Mouse (Mus musculus): ENCODE data around the gene Gas1.

Gas1 gene

GRCm38 (mm10) chr13:60177106-60177796 lies at the start of gene Gas1:
TSS of gene Gas1 (minus strand) at chr13:60177365.
- DNase-seq (ENCODE audit: low read depth, low spot score): peak; percentile 98

GRCm38 (mm10) chr13:60226251-60226836 lies 49.2 kb upstream of the Gas1 start:
- DNase-seq (ENCODE audit: low read depth, low spot score): no peak

GRCm38 (mm10) chr13:60225736-60226135 lies 48.6 kb upstream of the Gas1 start:
- no peak for DNase-seq (ENCODE audit: low read depth, low spot score)

- DNase-seq (ENCODE audit: low read depth, low spot score): no peak
Measured at GRCm38 (mm10) chr13:60225276-60225675, 48.1 kb upstream of the Gas1 start.

GRCm38 (mm10) chr13:60223797-60224196 lies 46.6 kb upstream of the Gas1 start:
- no peak for DNase-seq (ENCODE audit: low read depth, low spot score)

GRCm38 (mm10) chr13:60222336-60222735 lies 45.2 kb upstream of the Gas1 start:
- DNase-seq (ENCODE audit: low read depth, low spot score): no peak

- DNase-seq (ENCODE audit: low read depth, low spot score): no peak
Measured at GRCm38 (mm10) chr13:60213896-60214295, 36.7 kb upstream of the Gas1 start.

GRCm38 (mm10) chr13:60207135-60207601 lies 30.0 kb upstream of the Gas1 start:
- DNase-seq (ENCODE audit: low read depth, low spot score): no peak

- no peak for DNase-seq (ENCODE audit: low read depth, low spot score)
Measured at GRCm38 (mm10) chr13:60204746-60205145, 27.6 kb upstream of the Gas1 start.

- no peak for DNase-seq (ENCODE audit: low read depth, low spot score)
Measured at GRCm38 (mm10) chr13:60193273-60193672, 16.1 kb upstream of the Gas1 start.

GRCm38 (mm10) chr13:60189923-60190322 lies 12.8 kb upstream of the Gas1 start:
- no peak for DNase-seq (ENCODE audit: low read depth, low spot score)

GRCm38 (mm10) chr13:60188952-60189351 lies 11.8 kb upstream of the Gas1 start:
- no peak for DNase-seq (ENCODE audit: low read depth, low spot score)

GRCm38 (mm10) chr13:60187276-60187675 lies 10.1 kb upstream of the Gas1 start:
- no peak for DNase-seq (ENCODE audit: low read depth, low spot score)

GRCm38 (mm10) chr13:60182346-60182745 lies 5.2 kb upstream of the Gas1 start:
- DNase-seq (ENCODE audit: low read depth, low spot score): no peak

- DNase-seq (ENCODE audit: low read depth, low spot score): peak; percentile 20
Measured at GRCm38 (mm10) chr13:60179641-60180040, 2.5 kb upstream of the Gas1 start.

- DNase-seq (ENCODE audit: low read depth, low spot score): peak; percentile 92
Measured at GRCm38 (mm10) chr13:60178416-60178815, 1.3 kb upstream of the Gas1 start.

- no peak for DNase-seq (ENCODE audit: low read depth, low spot score)
Measured at GRCm38 (mm10) chr13:60177797-60178110, 589 bp upstream of the Gas1 start.

- DNase-seq (ENCODE audit: low read depth, low spot score): no peak
Measured at GRCm38 (mm10) chr13:60176776-60177105, 424 bp downstream of the Gas1 start.

GRCm38 (mm10) chr13:60176136-60176775 lies 909 bp downstream of the Gas1 start:
- peak; percentile 76 for DNase-seq (ENCODE audit: low read depth, low spot score)

- DNase-seq (ENCODE audit: low read depth, low spot score): peak; percentile 30
Measured at GRCm38 (mm10) chr13:60175490-60176135, 1.6 kb downstream of the Gas1 start.

GRCm38 (mm10) chr13:60174953-60175352 lies 2.2 kb downstream of the Gas1 start:
- no peak for DNase-seq (ENCODE audit: low read depth, low spot score)

All from R1 (cell line).